Mouse (Mus musculus) erythroblast, embryonic 14.5 days (primary cell): ENCODE results near the gene Eif6.

Experiments used
- GATA1 ChIP-seq: IDR thresholded peaks from 2 replicates; pipeline ENCODE4 v1.6.1; 2012; ENCODE audit warnings: low read length, inconsistent platforms, mixed read lengths
- TAL1 ChIP-seq: IDR thresholded peaks from 3 replicates; pipeline ENCODE4 v1.6.1; 2012; ENCODE audit warnings: low read length, inconsistent platforms, mixed read lengths

DNA sequence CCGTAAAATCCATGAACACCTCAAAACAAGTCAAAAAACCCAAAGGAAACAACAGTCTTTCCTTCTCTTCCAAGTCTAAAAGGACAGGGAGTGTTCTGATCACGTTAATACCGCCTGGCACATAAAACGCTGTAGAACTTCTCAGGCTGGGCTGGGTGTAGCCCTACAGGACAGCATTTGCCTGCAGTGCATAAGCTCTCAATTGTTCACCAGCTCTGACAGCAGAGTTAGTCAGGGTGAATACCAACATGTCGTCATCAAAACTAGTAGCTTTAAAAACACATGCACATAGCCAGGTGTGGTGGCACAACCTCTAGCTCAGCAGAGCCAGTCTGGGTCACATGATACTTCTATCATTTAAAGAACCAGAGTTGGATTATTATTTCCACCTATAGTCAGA is 5.9 kb downstream of the Eif6 start:
- TF ChIP-seq GATA1 (no peak), TAL1 (no peak)
